Mouse (Mus musculus) liver, adult 2 months (tissue): ENCODE results near the gene Siglec1.

Experiments
- CTCF ChIP-seq: fragments of 200-500 bp; IDR thresholded peaks from 2 replicates; pipeline ENCODE4 v1.5.1; 2011; ENCODE audit warnings: low read depth, low read length, control low read depth
- POLR2A ChIP-seq: fragments of 200-500 bp; IDR thresholded peaks from 2 replicates; pipeline ENCODE4 v1.6.1; 2011; ENCODE audit warnings: low read length, control low read depth; ENCODE audit not compliant: insufficient read depth; ENCODE audit errors: extremely low read depth

DNA sequence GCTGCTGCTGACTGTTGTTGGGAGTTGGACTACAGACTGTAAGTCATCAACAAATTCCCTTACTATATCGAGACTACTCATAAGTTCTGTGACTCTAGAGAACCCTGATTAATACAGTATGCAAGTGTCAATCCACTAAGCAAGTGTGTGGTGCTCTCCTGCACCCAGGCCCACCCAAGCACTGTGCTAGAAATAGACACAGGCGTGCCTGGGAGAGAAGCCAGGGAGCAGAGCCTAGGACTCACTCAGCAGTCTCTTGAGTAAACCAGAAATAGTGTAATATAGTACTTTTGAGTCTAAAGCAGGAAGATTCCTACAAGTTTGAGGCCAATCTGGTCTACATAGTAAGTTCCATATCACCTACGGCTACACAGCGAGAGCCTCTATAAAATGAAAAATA lies 17.5 kb upstream of the Siglec1 start:
- TF ChIP-seq CTCF (no peak), POLR2A (no peak)
